Mouse (Mus musculus): Measurements from ENCODE around the gene B3galt6. TPM values are rescaled to one million over a fixed set of nuclear protein-coding genes. Genes with fewer than 3 reads are reported as not detected.

The B3galt6 gene
- polyA plus RNA-seq, 1 experiment, result not detected

- TF ChIP-seq POLR2A (IDR thresholded peaks at IDR 0.05; ENCODE audit: insufficient read depth, low read depth, low read length), result peak; percentile 82
- TF ChIP-seq CTCF (IDR thresholded peaks at IDR 0.05; ENCODE audit: insufficient read depth, low read depth, low read length), result no peak
- Histone ChIP-seq H3K27ac (ENCODE audit: insufficient read depth, low read depth, low read length) (peak within 1 kb of the TSS; percentile 38), H3K4me3 (ENCODE audit: insufficient read depth, low read depth, low read length) (peak within 1 kb of the TSS; percentile 76), H3K4me1 (ENCODE audit: control insufficient read depth, insufficient read depth, low read length) (peaks cover 10% of the 10 kb centered on the region)
- under 1% methylated on average over 85 of the region's 85 CpGs for WGBS
Observed at GRCm38 (mm10) chr4:155943534-155944249, 48.8 kb downstream of the B3galt6 start, which contains the start of gene Ube2j2. TSS of gene Ube2j2 (plus strand) at chr4:155943831.

DNA sequence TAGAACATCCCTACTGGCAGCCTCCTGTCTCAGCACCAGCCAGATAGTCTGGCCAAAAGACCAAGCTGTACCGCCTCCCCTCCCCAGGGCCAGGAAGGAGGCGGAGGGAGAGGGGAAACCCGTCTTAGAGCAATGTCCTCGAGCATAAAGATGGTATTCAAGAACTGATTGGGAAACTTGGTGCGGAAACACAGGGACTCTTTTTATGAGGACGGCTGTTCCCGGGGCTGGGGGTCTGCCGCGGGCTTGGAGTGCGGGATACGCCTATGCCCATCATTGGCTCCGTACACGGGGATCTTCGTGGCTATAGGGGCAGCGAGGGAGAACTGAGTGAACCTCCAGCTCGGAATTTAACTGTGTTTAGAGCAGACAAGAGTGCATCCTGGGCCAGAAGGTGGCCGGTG, 49.4 kb downstream of the B3galt6 start:
- Histone ChIP-seq H3K27ac (ENCODE audit: insufficient read depth, low read depth, low read length) (peak overlapping the region; percentile 38), H3K4me1 (ENCODE audit: control insufficient read depth, insufficient read depth, low read length) (peaks cover 10% of the 10 kb centered on the region), H3K4me3 (ENCODE audit: insufficient read depth, low read depth, low read length) (peak overlapping the region; percentile 76)
- under 1% methylated on average over 17 of the region's 17 CpGs for WGBS
- TF ChIP-seq CTCF (IDR thresholded peaks at IDR 0.05; ENCODE audit: insufficient read depth, low read depth, low read length) (no peak), POLR2A (IDR thresholded peaks at IDR 0.05; ENCODE audit: insufficient read depth, low read depth, low read length) (no peak)

Other genes starting within 250 kb of the B3galt6 start
- gene Atad3a, start 231.6 kb downstream of the B3galt6 start, polyA plus RNA-seq (2012; ENCODE audit: insufficient read depth, insufficient read length, low replicate concordance, missing spikeins), result not detected in 2 replicates
- not detected in 2 replicates for gene Vwa1, start 218.0 kb downstream of the B3galt6 start, polyA plus RNA-seq (2012; ENCODE audit: insufficient read depth, insufficient read length, low replicate concordance, missing spikeins)
- gene Tmem88b, start 206.8 kb downstream of the B3galt6 start, polyA plus RNA-seq (2012; ENCODE audit: insufficient read depth, insufficient read length, low replicate concordance, missing spikeins), result not detected in 2 replicates
- not detected in 2 replicates for gene Ankrd65, start 202.2 kb downstream of the B3galt6 start, polyA plus RNA-seq (2012; ENCODE audit: insufficient read depth, insufficient read length, low replicate concordance, missing spikeins)
- not detected in 2 replicates for gene Mrpl20, start 189.8 kb downstream of the B3galt6 start, polyA plus RNA-seq (2012; ENCODE audit: insufficient read depth, insufficient read length, low replicate concordance, missing spikeins)
- 186 and 258 TPM in 2 replicates for gene Ccnl2, start 180.2 kb downstream of the B3galt6 start, polyA plus RNA-seq (2012; ENCODE audit: insufficient read depth, insufficient read length, low replicate concordance, missing spikeins)
- not detected in 2 replicates for gene Aurkaip1, start 161.4 kb downstream of the B3galt6 start, polyA plus RNA-seq (2012; ENCODE audit: insufficient read depth, insufficient read length, low replicate concordance, missing spikeins)
- not detected in 2 replicates for gene Mxra8, start 153.0 kb downstream of the B3galt6 start, polyA plus RNA-seq (2012; ENCODE audit: insufficient read depth, insufficient read length, low replicate concordance, missing spikeins)
- gene Dvl1, start 145.2 kb downstream of the B3galt6 start, polyA plus RNA-seq (2012; ENCODE audit: insufficient read depth, insufficient read length, low replicate concordance, missing spikeins), result not detected in 2 replicates
- gene Tas1r3, start 129.3 kb downstream of the B3galt6 start, polyA plus RNA-seq (2012; ENCODE audit: insufficient read depth, insufficient read length, low replicate concordance, missing spikeins), result not detected in 2 replicates
- gene Cptp, start 123.2 kb downstream of the B3galt6 start, polyA plus RNA-seq (2012; ENCODE audit: insufficient read depth, insufficient read length, low replicate concordance, missing spikeins), result not detected in 2 replicates
- not detected in 2 replicates for gene Ints11, start 123.1 kb downstream of the B3galt6 start, polyA plus RNA-seq (2012; ENCODE audit: insufficient read depth, insufficient read length, low replicate concordance, missing spikeins)
- not detected in 2 replicates for gene Pusl1, start 100.9 kb downstream of the B3galt6 start, polyA plus RNA-seq (2012; ENCODE audit: insufficient read depth, insufficient read length, low replicate concordance, missing spikeins)
- gene Acap3, start 100.8 kb downstream of the B3galt6 start, polyA plus RNA-seq (2012; ENCODE audit: insufficient read depth, insufficient read length, low replicate concordance, missing spikeins), result not detected in 2 replicates
- gene Ube2j2, start 48.8 kb downstream of the B3galt6 start, polyA plus RNA-seq (2012; ENCODE audit: insufficient read depth, insufficient read length, low replicate concordance, missing spikeins), result not detected in 2 replicates
- not detected in 2 replicates for gene C1qtnf12, start 30.3 kb downstream of the B3galt6 start, polyA plus RNA-seq (2012; ENCODE audit: insufficient read depth, insufficient read length, low replicate concordance, missing spikeins)
- 218 TPM in 1 of 2 replicates, not detected in the other for gene Sdf4, start 223 bp upstream of the B3galt6 start, polyA plus RNA-seq (2012; ENCODE audit: insufficient read depth, insufficient read length, low replicate concordance, missing spikeins)
- gene Tnfrsf4, start 21.2 kb upstream of the B3galt6 start, polyA plus RNA-seq (2012; ENCODE audit: insufficient read depth, insufficient read length, low replicate concordance, missing spikeins), result not detected in 2 replicates
- not detected in 2 replicates for gene Tnfrsf18, start 33.5 kb upstream of the B3galt6 start, polyA plus RNA-seq (2012; ENCODE audit: insufficient read depth, insufficient read length, low replicate concordance, missing spikeins)
- gene Ttll10, start 66.8 kb upstream of the B3galt6 start, polyA plus RNA-seq (2012; ENCODE audit: insufficient read depth, insufficient read length, low replicate concordance, missing spikeins), result not detected in 2 replicates
- gene 9430015G10Rik, start 117.3 kb upstream of the B3galt6 start, polyA plus RNA-seq (2012; ENCODE audit: insufficient read depth, insufficient read length, low replicate concordance, missing spikeins), result not detected in 2 replicates
- gene Rnf223, start 137.9 kb upstream of the B3galt6 start, polyA plus RNA-seq (2012; ENCODE audit: insufficient read depth, insufficient read length, low replicate concordance, missing spikeins), result not detected in 2 replicates
- gene Agrn, start 204.8 kb upstream of the B3galt6 start, polyA plus RNA-seq (2012; ENCODE audit: insufficient read depth, insufficient read length, low replicate concordance, missing spikeins), result not detected in 2 replicates
- gene Isg15, start 208.2 kb upstream of the B3galt6 start, polyA plus RNA-seq (2012; ENCODE audit: insufficient read depth, insufficient read length, low replicate concordance, missing spikeins), result not detected in 2 replicates
- not detected in 2 replicates for gene AW011738, start 210.7 kb upstream of the B3galt6 start, polyA plus RNA-seq (2012; ENCODE audit: insufficient read depth, insufficient read length, low replicate concordance, missing spikeins)
- not detected in 2 replicates for gene Perm1, start 223.2 kb upstream of the B3galt6 start, polyA plus RNA-seq (2012; ENCODE audit: insufficient read depth, insufficient read length, low replicate concordance, missing spikeins)
- gene Plekhn1, start 242.2 kb upstream of the B3galt6 start, polyA plus RNA-seq (2012; ENCODE audit: insufficient read depth, insufficient read length, low replicate concordance, missing spikeins), result 117 TPM in 1 of 2 replicates, not detected in the other
- gene Noc2l, start 243.4 kb upstream of the B3galt6 start, polyA plus RNA-seq (2012; ENCODE audit: insufficient read depth, insufficient read length, low replicate concordance, missing spikeins), result not detected in 2 replicates